Mouse (Mus musculus): ENCODE data around the gene Olfr31.

Olfr31 gene

DNA sequence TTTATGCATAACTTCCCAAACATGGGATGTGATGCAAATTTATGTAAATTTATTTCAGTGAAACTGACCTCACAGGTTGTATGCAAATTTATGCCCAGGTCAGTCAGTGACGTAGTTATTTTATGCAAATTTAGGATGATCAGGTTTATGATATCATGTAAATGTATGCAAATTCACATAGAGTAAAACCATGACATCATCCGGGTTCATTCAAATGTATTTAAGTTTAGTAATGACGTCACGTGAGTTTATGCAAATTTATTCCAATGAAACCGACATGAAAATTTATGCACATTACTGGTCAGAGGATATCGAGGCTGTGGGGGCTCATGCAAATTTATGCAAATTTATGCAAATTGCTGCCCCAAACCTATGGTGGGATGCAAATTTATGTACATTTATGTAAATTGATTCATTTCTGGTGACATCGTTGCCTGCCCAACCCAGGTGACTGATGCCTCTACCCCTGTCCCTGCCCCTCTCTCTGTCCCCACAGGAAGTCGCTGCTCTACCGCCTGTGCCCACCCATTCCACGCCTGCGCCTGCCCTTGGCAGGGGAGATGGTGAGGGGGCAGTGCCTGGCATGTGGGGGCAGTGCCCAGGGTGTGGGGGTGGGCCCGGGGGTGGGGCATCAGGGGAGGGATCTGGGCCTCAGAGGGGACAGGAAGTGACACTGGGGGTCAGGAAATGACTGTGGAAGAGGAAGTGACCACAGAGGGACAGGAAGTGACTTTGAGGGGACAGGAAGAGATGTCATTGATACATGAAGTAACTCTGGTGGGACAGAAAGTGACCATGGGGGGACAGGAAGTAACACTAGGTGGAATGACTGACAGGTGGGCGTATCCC, 32.1 kb downstream of the Olfr31 start:
- DNase-seq (ENCODE audit: low spot score), result no peak

DNA sequence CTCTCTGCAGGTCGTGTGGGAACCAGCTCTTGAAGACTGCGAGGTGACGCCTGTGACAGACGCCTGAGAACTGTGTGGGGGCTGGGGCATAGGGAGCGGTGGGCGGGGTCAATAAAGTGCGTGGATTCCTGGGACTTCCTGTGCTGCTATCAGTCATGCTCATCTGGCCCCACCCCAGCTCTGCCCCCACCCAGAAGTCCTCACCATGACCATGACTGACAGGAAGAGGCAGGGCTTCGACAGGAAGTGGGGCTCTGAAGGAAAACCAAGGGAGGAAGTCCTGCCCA, 32.7 kb downstream of the Olfr31 start:
- DNase-seq (ENCODE audit: low spot score), result no peak

All from layer of hippocampus, adult 9-10 months (tissue).